Mouse (Mus musculus) cerebellum, adult 8-10 months (tissue): Measurements from ENCODE around the gene Rhbdl3.

Source experiments
- DNase-seq: peaks from one replicate; pipeline ENCODE4 v3.0.0; 2022

Rhbdl3 gene

GRCm38 (mm10) chr11:80300551-80301315, at the start of gene Rhbdl3:
TSS of gene Rhbdl3 (plus strand) at chr11:80300912.
- DNase-seq, result peak; percentile 15

- DNase-seq, result no peak
These were observed 36.6 kb upstream of the Rhbdl3 start for GRCm38 (mm10) chr11:80264137-80264536.

GRCm38 (mm10) chr11:80271096-80271495, 29.6 kb upstream of the Rhbdl3 start:
- DNase-seq, result no peak

DNA sequence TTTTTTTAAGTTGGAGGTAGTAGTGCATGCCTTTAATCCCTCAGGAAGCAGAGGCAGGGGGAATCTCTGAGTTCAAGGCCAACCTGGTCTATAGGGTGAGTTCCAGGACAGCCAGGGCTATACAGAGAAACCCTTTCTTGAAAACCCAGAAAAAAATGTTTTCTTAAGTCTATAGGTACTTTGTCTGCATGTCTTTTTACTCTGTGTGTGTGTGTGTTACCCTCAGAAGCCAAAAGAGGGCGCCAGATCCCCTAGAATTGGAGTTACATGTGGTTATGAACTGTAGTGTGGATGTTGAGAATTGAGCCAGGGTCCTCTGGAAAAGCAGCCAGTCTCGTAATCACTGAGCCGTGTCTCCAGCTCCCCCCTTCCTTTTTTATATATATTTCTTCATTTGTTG, 25.7 kb upstream of the Rhbdl3 start:
- no peak for DNase-seq

GRCm38 (mm10) chr11:80278054-80278453, 22.7 kb upstream of the Rhbdl3 start:
- no peak for DNase-seq

DNA sequence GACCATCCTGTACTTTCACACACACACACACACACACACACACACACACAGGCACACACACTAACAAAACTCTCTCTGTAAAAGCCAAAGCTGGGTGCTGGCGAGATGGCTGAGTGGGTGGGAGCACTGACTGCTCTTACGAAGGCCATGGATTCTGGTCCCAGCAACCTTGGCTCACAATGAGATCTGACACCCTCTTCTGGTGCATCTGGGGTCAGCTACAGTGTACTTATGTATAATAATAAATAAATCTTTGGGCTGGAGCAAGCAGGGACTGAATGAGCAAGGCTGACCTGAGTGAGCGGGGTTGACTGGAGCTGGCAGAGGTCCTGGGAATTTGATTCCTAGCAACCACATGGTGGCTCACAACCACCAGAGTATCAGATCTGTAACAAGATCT, 16.9 kb upstream of the Rhbdl3 start:
- DNase-seq, result no peak

DNA sequence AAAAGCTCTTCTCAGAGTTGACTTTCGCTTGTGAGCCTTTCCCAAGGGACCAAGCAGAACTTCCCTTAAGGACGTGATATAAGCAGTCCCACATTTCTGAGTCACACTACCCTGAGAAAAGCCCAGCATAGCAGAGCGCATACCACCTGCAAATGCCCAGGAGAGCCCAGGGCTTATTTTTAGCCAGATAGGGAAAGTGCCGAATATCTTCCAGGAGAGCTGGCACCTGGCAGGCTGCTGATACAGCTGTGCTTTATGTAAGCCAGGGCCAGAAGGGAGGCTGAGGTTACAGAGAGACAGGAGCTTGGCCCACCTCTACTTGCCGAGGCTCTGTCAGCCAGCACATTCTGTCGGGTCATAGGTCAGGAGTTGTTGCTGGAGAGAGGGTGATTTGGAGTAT, 16.1 kb upstream of the Rhbdl3 start:
- DNase-seq, result no peak

- DNase-seq, result peak; percentile 75
These were observed 13.6 kb upstream of the Rhbdl3 start for GRCm38 (mm10) chr11:80287150-80287549.

- DNase-seq, result peak; percentile 15
These were observed 10.8 kb upstream of the Rhbdl3 start for GRCm38 (mm10) chr11:80289701-80290445.

GRCm38 (mm10) chr11:80291004-80291403, 9.7 kb upstream of the Rhbdl3 start:
- no peak for DNase-seq

GRCm38 (mm10) chr11:80292463-80292862, 8.2 kb upstream of the Rhbdl3 start:
- no peak for DNase-seq

- no peak for DNase-seq
These were observed 5.6 kb upstream of the Rhbdl3 start for GRCm38 (mm10) chr11:80295066-80295465.

DNA sequence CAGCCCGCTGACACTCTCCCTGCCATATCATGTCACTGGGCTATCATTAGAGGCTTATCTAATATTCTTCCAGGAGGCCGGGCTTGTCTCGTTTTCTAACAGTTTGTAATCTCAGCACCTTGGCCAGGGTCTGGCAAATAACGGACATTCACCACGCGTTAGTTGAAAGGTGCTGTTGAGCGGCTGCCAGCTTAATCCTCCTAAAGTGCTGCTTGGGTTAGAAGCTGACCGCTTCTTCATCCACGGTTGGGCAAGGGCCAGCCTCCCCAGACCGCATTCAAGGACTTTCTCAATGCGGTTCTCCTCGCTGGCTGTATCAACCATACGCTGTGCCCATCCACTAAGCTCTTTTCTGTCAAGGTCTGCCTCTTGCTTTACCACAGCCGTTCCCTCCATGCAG, 4.9 kb upstream of the Rhbdl3 start:
- no peak for DNase-seq

DNA sequence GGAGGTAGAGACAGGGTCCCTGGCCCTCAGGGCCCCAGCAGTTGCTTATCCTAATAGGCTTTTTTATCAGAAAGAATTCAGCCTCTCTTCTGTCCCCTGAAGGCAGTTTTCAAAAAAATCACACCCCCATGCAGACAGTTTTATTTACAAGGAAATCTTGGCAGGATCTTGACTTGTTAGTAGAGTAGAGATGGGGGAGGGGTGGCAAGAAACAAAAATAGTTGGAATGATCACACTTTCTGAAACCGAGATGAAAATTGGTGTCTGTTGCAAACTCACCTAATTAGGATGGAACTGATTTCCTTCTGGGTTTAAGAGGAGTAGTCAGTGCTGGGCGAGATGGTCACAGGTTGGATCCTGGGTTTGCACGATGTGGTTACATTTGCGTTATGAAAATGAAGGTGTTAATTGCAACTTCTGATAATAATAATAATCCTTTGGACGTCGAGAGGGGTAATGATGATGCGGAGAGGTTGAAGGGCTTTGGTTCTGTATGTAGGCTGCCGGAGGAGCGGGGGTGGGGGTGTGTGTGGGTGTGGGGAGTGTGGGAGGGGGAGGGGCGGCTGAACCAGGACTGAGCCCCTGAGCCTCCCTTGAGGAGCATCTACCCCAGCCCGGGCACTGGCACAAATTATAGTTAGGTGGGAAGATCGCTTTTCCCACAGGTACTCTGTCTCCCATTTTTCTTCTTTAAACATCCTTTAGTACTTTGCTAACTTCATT, 1.0 kb upstream of the Rhbdl3 start:
- no peak for DNase-seq

DNA sequence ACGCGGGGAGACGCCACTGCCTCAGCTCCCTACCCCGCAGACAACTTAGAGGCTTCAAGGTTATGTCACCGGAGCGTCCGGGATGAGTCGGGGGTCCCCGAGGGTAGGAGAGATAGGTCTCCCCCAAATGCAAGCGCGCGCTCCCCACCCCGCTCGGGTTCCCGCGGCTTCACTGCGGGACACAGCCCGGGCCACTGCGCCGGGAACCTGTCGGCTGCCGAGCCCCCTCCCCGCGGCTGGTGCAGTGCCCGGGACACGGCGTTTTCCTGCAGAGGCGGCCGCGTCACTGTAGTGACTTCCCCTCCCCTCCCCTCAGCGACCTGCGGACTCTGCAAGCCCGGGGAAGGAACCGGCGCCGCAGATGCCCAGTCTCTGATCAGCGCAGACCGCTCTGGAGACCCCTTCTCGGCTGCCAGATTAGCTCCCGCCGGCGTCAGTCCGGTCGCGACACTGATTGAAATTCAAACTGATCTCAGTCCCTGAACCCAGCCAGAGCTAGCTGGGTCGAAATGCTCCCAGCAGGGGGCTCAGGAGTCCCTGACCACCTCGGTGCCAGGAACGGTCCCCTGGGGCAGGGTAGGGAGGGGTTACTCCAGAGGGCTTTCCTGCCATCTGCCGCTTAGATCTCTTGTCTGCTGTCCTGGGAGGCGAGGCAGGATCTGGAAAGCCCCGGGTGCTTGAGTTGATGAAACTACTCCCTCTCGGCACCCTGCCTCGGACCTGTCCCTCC, 769 bp downstream of the Rhbdl3 start:
- DNase-seq, result peak; percentile 25

DNA sequence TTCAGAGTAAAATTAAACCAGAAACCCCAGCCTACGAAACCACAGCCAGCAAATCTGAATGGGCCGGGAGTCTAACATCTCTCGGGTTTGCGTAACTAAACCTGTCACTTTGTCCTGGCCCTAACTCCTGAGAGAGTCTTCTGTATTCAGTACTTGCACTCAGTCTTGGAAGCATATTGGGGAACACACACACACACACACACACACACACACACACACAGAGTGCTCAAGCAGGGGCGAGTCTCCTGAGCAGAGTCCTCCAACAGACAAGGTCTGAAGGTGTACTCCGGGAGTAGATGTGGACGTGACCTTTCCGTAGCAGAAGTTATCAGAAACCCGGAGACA, 1.3 kb downstream of the Rhbdl3 start:
- DNase-seq, result no peak

DNA sequence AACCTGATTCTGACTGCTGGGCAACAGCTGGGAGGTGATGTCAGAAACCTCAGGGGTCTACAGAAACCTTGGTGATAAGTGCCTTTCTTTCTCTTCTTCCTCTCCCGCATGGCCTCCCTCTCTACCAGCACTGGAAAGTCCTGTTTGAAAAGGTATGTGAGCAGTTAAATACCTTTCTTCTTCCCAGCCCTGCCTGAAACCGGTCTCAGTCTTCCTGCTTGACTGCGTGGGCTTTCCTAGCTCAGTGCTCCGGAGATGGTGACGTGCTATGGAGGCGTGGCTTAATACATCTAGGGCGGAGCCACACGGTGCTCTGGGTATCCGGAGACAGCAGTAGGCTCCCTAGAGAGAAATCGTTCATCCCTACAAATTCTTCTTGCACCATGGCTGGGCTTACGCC, 1.8 kb downstream of the Rhbdl3 start:
- peak; percentile 36 for DNase-seq

GRCm38 (mm10) chr11:80303746-80304145, 3.0 kb downstream of the Rhbdl3 start:
- DNase-seq, result no peak

DNA sequence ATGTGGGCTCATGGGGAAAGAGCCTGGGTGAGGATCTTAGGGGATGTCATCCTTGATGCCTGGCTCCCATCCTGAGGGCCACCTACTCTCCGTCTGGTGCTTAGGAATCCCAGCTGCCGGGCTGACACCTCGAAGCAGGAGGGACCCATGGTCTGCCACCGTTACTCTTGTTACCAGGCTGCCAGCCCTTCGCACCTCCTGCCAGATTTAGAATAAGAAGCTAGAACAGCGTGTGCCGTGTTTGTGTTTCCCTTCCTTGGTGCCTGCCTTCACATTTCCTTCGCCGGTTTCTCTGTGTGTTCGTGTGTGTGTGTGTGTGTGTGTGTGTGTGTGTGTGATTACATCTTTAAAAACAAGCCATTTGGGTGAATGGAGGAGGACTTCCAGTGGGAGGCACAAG, 4.1 kb downstream of the Rhbdl3 start:
- no peak for DNase-seq

- no peak for DNase-seq
These were observed 7.8 kb downstream of the Rhbdl3 start for GRCm38 (mm10) chr11:80308537-80308936.

- DNase-seq, result no peak
These were observed 10.6 kb downstream of the Rhbdl3 start for GRCm38 (mm10) chr11:80311271-80311670.

DNA sequence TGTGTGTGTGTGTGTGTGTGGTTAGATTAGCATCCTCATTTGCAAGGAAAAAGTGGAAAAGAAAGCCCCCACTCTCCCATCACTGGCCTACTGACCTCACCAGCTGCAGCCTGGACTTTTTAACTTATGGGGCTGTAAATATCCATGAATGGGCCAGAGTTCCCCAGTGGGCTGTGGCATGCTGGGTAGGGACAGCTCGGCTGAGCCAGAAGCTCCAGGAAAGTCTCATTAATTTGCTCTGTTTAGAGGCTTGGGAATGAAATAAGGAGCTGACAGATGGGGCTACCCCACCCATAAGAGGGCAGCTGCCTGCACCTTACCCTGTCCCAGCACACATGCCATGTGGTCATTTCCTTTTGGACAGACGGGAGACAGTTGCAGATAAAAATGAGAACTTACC, 11.3 kb downstream of the Rhbdl3 start:
- DNase-seq, result no peak

DNA sequence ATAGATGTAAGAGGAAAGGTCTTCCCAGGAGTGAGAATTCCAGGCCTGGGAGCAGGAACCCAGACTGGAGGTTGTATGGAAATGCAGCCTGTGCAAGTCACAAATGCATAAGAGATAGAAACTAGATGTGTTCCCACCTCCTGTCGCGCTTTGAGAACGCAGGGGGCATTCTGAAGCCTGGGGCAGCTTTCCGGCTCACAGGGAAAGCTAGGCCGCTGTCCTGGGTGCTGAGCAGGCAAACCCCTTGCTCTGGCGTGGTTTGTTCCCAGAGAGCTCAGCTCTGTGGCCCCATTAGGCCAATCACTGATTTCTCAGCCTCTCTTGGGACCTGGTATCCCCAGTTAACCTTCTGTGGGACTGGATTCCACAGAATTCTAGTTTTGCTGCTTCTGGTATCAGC, 11.9 kb downstream of the Rhbdl3 start:
- DNase-seq, result no peak
